Mouse (Mus musculus): ENCODE measurements around the gene Hinfp. TPM values are rescaled to one million over a fixed set of nuclear protein-coding genes. Genes with fewer than 3 reads are reported as not detected.

Gene Hinfp
- polyA plus RNA-seq, 1 experiment from 2014 or later, result 12.7 TPM

- Histone ChIP-seq H3K27ac (replicated peaks) (no peak overlapping the region), H3K4me3 (replicated peaks) (no peak overlapping the region), H3K4me1 (replicated peaks) (peaks cover 35% of the 10 kb centered on the region), H3K36me3 (replicated peaks) (no peaks in the 10 kb centered on the region), H3K9me3 (replicated peaks) (no peaks in the 10 kb centered on the region), H3K27me3 (peaks cover 22% of the 10 kb centered on the region), H3K4me2 (no peak overlapping the region), H3K9ac (no peak overlapping the region)
- 79% methylated on average over 6 of the region's 6 CpGs for WGBS (ENCODE audit: insufficient replicate concordance)
- ATAC-seq (ENCODE audit: insufficient read depth), result no peak
Observed at GRCm38 (mm10) chr9:44253441-44253840, 52.0 kb downstream of the Hinfp start.

GRCm38 (mm10) chr9:44251314-44251713 is 54.2 kb downstream of the Hinfp start, which contains the start of gene Pdzd3:
TSS of gene Pdzd3 (minus strand) at chr9:44251471.
- WGBS (ENCODE audit: insufficient replicate concordance), result 74% methylated on average over 10 of the region's 10 CpGs
- H3K9me3 ChIP-seq (replicated peaks), result no peaks in the 10 kb centered on the region
- no peak within 1 kb of the TSS for H3K4me2 ChIP-seq
- H3K4me1 ChIP-seq (replicated peaks), result peaks cover 32% of the 10 kb centered on the region
- peaks cover 25% of the 10 kb centered on the region for H3K27me3 ChIP-seq
- H3K9ac ChIP-seq, result no peak within 1 kb of the TSS
- H3K36me3 ChIP-seq (replicated peaks), result no peaks in the 10 kb centered on the region
- no peak within 1 kb of the TSS for H3K27ac ChIP-seq (replicated peaks)
- no peak within 1 kb of the TSS for H3K4me3 ChIP-seq (replicated peaks)
- no peak for ATAC-seq (ENCODE audit: insufficient read depth)

GRCm38 (mm10) chr9:44250445-44250844 is 55.0 kb downstream of the Hinfp start:
- Histone ChIP-seq H3K4me1 (replicated peaks) (peaks cover 28% of the 10 kb centered on the region), H3K27ac (replicated peaks) (no peak overlapping the region), H3K36me3 (replicated peaks) (no peaks in the 10 kb centered on the region), H3K27me3 (peaks cover 25% of the 10 kb centered on the region), H3K9ac (no peak overlapping the region), H3K4me2 (no peak overlapping the region), H3K4me3 (replicated peaks) (no peak overlapping the region), H3K9me3 (replicated peaks) (no peaks in the 10 kb centered on the region)
- no peak for ATAC-seq (ENCODE audit: insufficient read depth)
- WGBS (ENCODE audit: insufficient replicate concordance), result 33% methylated on average over 4 of the region's 4 CpGs

- peaks cover 20% of the 10 kb centered on the region for H3K4me1 ChIP-seq (replicated peaks)
- H3K9ac ChIP-seq, result no peak overlapping the region
- H3K27me3 ChIP-seq, result peaks cover 25% of the 10 kb centered on the region
- no peaks in the 10 kb centered on the region for H3K36me3 ChIP-seq (replicated peaks)
- ATAC-seq (ENCODE audit: insufficient read depth), result peak; percentile 67
- H3K4me2 ChIP-seq, result peak overlapping the region; percentile 39; the same call in 1 of the 2 replicates
- no peak overlapping the region for H3K27ac ChIP-seq (replicated peaks)
- no peak overlapping the region for H3K4me3 ChIP-seq (replicated peaks)
- H3K9me3 ChIP-seq (replicated peaks), result no peaks in the 10 kb centered on the region
- WGBS (ENCODE audit: insufficient replicate concordance), result 39% methylated on average over 26 of the region's 26 CpGs
Observed at GRCm38 (mm10) chr9:44249181-44250146, 56.0 kb downstream of the Hinfp start.

GRCm38 (mm10) chr9:44247907-44248306 is 57.6 kb downstream of the Hinfp start:
- H3K4me2 ChIP-seq, result no peak overlapping the region
- no peak for ATAC-seq (ENCODE audit: insufficient read depth)
- H3K27ac ChIP-seq (replicated peaks), result no peak overlapping the region
- H3K36me3 ChIP-seq (replicated peaks), result no peaks in the 10 kb centered on the region
- peaks cover 20% of the 10 kb centered on the region for H3K27me3 ChIP-seq
- no peaks in the 10 kb centered on the region for H3K9me3 ChIP-seq (replicated peaks)
- H3K9ac ChIP-seq, result no peak overlapping the region
- H3K4me1 ChIP-seq (replicated peaks), result peaks cover 19% of the 10 kb centered on the region
- no peak overlapping the region for H3K4me3 ChIP-seq (replicated peaks)
- 42% methylated on average over 6 of the region's 6 CpGs for WGBS (ENCODE audit: insufficient replicate concordance)

GRCm38 (mm10) chr9:44243621-44244020 is 61.9 kb downstream of the Hinfp start:
- Histone ChIP-seq H3K9me3 (replicated peaks) (no peaks in the 10 kb centered on the region), H3K4me3 (replicated peaks) (no peak overlapping the region), H3K4me1 (replicated peaks) (no peaks in the 10 kb centered on the region), H3K9ac (no peak overlapping the region), H3K36me3 (replicated peaks) (no peaks in the 10 kb centered on the region), H3K4me2 (no peak overlapping the region), H3K27ac (replicated peaks) (no peak overlapping the region), H3K27me3 (peaks cover 11% of the 10 kb centered on the region; the same call in 1 of the 2 replicates)
- no peak for ATAC-seq (ENCODE audit: insufficient read depth)
- WGBS (ENCODE audit: insufficient replicate concordance), result 44% methylated on average over 2 of the region's 2 CpGs

Small RNAs within 50 kb of the gene (microRNA-seq; reads per million reads assigned to microRNA genes)
- gene Gm44335, result not detected

Other genes with a start within 250 kb of the Hinfp start
- gene Usp2, start 238.7 kb downstream of the Hinfp start, polyA plus RNA-seq (2015; fragmentation: Nextera tagmentation; extraction: Ambion mirVana), result 3.7 and 4.3 TPM in 2 replicates
- 0.10 TPM in 1 of 2 replicates, not detected in the other for gene Mfrp, start 203.9 kb downstream of the Hinfp start, polyA plus RNA-seq (2015; fragmentation: Nextera tagmentation; extraction: Ambion mirVana)
- gene C1qtnf5, start 198.4 kb downstream of the Hinfp start, polyA plus RNA-seq (2015; fragmentation: Nextera tagmentation; extraction: Ambion mirVana), result 0.29 and 0.53 TPM in 2 replicates
- gene Gm49380, start 192.2 kb downstream of the Hinfp start, polyA plus RNA-seq (2015; fragmentation: Nextera tagmentation; extraction: Ambion mirVana), result not detected in 2 replicates
- gene Rnf26, start 192.2 kb downstream of the Hinfp start, polyA plus RNA-seq (2015; fragmentation: Nextera tagmentation; extraction: Ambion mirVana), result 35.2 and 38.4 TPM in 2 replicates
- gene Mcam, start 171.2 kb downstream of the Hinfp start, polyA plus RNA-seq (2015; fragmentation: Nextera tagmentation; extraction: Ambion mirVana), result 4.4 and 4.8 TPM in 2 replicates
- gene Cbl, start 71.6 kb downstream of the Hinfp start, polyA plus RNA-seq (2015; fragmentation: Nextera tagmentation; extraction: Ambion mirVana), result 5.1 and 5.8 TPM in 2 replicates
- not detected in 2 replicates for gene Ccdc153, start 65.0 kb downstream of the Hinfp start, polyA plus RNA-seq (2015; fragmentation: Nextera tagmentation; extraction: Ambion mirVana)
- 0.07 TPM in 1 of 2 replicates, not detected in the other for gene Pdzd3, start 54.2 kb downstream of the Hinfp start, polyA plus RNA-seq (2015; fragmentation: Nextera tagmentation; extraction: Ambion mirVana)
- gene Nlrx1, start 37.1 kb downstream of the Hinfp start, polyA plus RNA-seq (2015; fragmentation: Nextera tagmentation; extraction: Ambion mirVana), result 4.1 and 4.2 TPM in 2 replicates
- 16.4 and 18.6 TPM in 2 replicates for gene Abcg4, start 17.1 kb downstream of the Hinfp start, polyA plus RNA-seq (2015; fragmentation: Nextera tagmentation; extraction: Ambion mirVana)
- gene C2cd2l, start 14.6 kb upstream of the Hinfp start, polyA plus RNA-seq (2015; fragmentation: Nextera tagmentation; extraction: Ambion mirVana), result 9.6 and 10.4 TPM in 2 replicates
- 17.9 and 18.4 TPM in 2 replicates for gene Dpagt1, start 20.3 kb upstream of the Hinfp start, polyA plus RNA-seq (2015; fragmentation: Nextera tagmentation; extraction: Ambion mirVana)
- 226 and 228 TPM in 2 replicates for gene H2afx, start 29.0 kb upstream of the Hinfp start, polyA plus RNA-seq (2015; fragmentation: Nextera tagmentation; extraction: Ambion mirVana)
- gene Hmbs, start 38.6 kb upstream of the Hinfp start, polyA plus RNA-seq (2015; fragmentation: Nextera tagmentation; extraction: Ambion mirVana), result 1,466 and 1,543 TPM in 2 replicates
- gene Vps11, start 56.0 kb upstream of the Hinfp start, polyA plus RNA-seq (2015; fragmentation: Nextera tagmentation; extraction: Ambion mirVana), result 14.6 and 15.1 TPM in 2 replicates
- 14.8 and 17.0 TPM in 2 replicates for gene Hyou1, start 73.8 kb upstream of the Hinfp start, polyA plus RNA-seq (2015; fragmentation: Nextera tagmentation; extraction: Ambion mirVana)
- gene Slc37a4, start 91.2 kb upstream of the Hinfp start, polyA plus RNA-seq (2015; fragmentation: Nextera tagmentation; extraction: Ambion mirVana), result 46.3 and 59.8 TPM in 2 replicates
- 758 and 952 TPM in 2 replicates for gene Rps25, start 101.5 kb upstream of the Hinfp start, polyA plus RNA-seq (2015; fragmentation: Nextera tagmentation; extraction: Ambion mirVana)
- 48.2 and 50.4 TPM in 2 replicates for gene Trappc4, start 101.9 kb upstream of the Hinfp start, polyA plus RNA-seq (2015; fragmentation: Nextera tagmentation; extraction: Ambion mirVana)
- 12.6 and 13.6 TPM in 2 replicates for gene Ccdc84, start 112.9 kb upstream of the Hinfp start, polyA plus RNA-seq (2015; fragmentation: Nextera tagmentation; extraction: Ambion mirVana)
- gene Foxr1, start 135.5 kb upstream of the Hinfp start, polyA plus RNA-seq (2015; fragmentation: Nextera tagmentation; extraction: Ambion mirVana), result 0.06 TPM in 1 of 2 replicates, not detected in the other
- not detected in 2 replicates for gene Upk2, start 149.3 kb upstream of the Hinfp start, polyA plus RNA-seq (2015; fragmentation: Nextera tagmentation; extraction: Ambion mirVana)
- gene Bcl9l, start 177.2 kb upstream of the Hinfp start, polyA plus RNA-seq (2015; fragmentation: Nextera tagmentation; extraction: Ambion mirVana), result 1.9 and 2.3 TPM in 2 replicates

All from liver, embryonic 15.5 days (tissue).